Comparison of ENCODE assay signal across 14 mouse cellular contexts in genomic region chr4:118041145-118041544, GRCm38 (mm10).
"Had no signal": no experiment of that assay in that cellular context is flagged by ENCODE, and none has a peak within 500 bp of the region (broad histone marks: within the 10 kb centered on the region; RNA-seq: fewer than 3 reads in every experiment).

No protein-coding gene starts in this region.

- H3K27ac ChIP-seq: liver, embryonic 13.5 days; midbrain, embryonic 12.5 days; stomach, embryonic 15.5 days had no signal

- H3K4me2 ChIP-seq: liver, embryonic 13.5 days; midbrain, embryonic 12.5 days; stomach, embryonic 15.5 days had no signal

- H3K36me3 ChIP-seq: liver, embryonic 13.5 days; midbrain, embryonic 12.5 days; stomach, embryonic 15.5 days had no signal

- H3K9ac ChIP-seq: midbrain, embryonic 12.5 days; stomach, embryonic 15.5 days had no signal

- H3K27me3 ChIP-seq: liver, embryonic 13.5 days; midbrain, embryonic 12.5 days; stomach, embryonic 15.5 days had no signal

- DNase-seq: kidney, postnatal 25 days; layer of hippocampus, postnatal 36 days; liver; liver, embryonic 13.5 days; lung, adult 18-20 months; lung, postnatal 36 days; retina, postnatal 1 day; thymus, adult 2 months; thymus, postnatal 25 days had no signal

- H3K9me3 ChIP-seq: liver, embryonic 13.5 days; midbrain, embryonic 12.5 days; stomach, embryonic 15.5 days had no signal

- H3K4me3 ChIP-seq: liver, embryonic 13.5 days; midbrain, embryonic 12.5 days; stomach, embryonic 15.5 days had no signal

- ATAC-seq: inflammation-experienced regulatory T-cells, adult 6 months; intestine, postnatal 0 days; midbrain, embryonic 16.5 days had no signal
